Mouse (Mus musculus): ENCODE results near the gene Ddx39. TPM values are rescaled to one million over a fixed set of nuclear protein-coding genes. Genes with fewer than 3 reads are reported as not detected.

Ddx39 gene
- polyA plus RNA-seq, 1 experiment = 28.7 TPM

DNA sequence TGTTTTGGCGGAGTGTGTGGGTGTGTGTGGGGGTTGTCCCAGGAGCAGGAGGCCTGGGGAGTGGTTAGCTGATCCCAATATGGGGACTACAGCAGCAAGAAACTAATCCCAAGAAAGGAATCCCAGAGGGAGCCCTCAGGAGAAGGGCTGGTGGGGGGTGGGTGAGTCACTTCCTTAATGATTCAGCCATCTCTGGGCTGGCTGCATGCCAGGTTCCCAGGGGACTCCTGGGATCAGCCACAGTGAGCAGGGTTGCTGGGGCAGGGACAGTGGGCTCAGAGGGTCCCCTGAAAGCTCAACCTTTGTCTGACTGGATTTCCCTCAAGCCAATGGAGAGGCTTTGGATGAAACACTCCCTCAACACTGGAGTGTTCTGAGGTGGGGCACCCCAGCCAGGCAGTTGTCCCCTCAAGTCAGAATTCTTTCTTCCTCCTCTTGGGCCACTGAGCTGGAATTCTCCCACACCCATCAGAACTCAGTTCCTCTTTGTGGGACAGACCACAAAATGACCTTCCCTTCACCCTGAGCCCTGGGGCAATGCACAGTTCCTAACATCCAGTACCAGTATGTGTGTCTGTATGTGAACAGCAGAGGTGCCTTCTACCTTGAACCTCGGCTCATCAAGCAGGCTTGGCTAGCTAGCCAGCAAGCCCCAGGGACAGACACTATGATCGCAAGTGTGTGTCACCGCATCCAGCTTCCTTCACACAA lies 23.0 kb downstream of the Ddx39 start:
- H3K4me1 ChIP-seq (ENCODE audit: control insufficient read depth, insufficient read depth, low read length) = peaks cover 6% of the 10 kb centered on the region; the same call in 1 of the 2 replicates
- peak overlapping the region; percentile 14 for H3K27ac ChIP-seq (ENCODE audit: insufficient read depth, low read depth, low read length)
- no peaks in the 10 kb centered on the region for H3K27me3 ChIP-seq (replicated peaks; ENCODE audit: control insufficient read depth, insufficient read depth, low read length)
- TF ChIP-seq POLR2A (IDR thresholded peaks at IDR 0.05; ENCODE audit: low read depth, low read length) (no peak), CTCF (conservative IDR thresholded peaks at IDR 0.05; ENCODE audit: insufficient read depth, insufficient read length, low read depth, low read length) (no peak)
- 31% methylated on average over 4 of the region's 4 CpGs for WGBS
- H3K4me3 ChIP-seq (ENCODE audit: insufficient read depth, low read depth, low read length) = no peak overlapping the region
- peak; percentile 80 for DNase-seq
- H3K36me3 ChIP-seq (ENCODE audit: control insufficient read depth, insufficient read depth, low read length) = no peaks in the 10 kb centered on the region

DNA sequence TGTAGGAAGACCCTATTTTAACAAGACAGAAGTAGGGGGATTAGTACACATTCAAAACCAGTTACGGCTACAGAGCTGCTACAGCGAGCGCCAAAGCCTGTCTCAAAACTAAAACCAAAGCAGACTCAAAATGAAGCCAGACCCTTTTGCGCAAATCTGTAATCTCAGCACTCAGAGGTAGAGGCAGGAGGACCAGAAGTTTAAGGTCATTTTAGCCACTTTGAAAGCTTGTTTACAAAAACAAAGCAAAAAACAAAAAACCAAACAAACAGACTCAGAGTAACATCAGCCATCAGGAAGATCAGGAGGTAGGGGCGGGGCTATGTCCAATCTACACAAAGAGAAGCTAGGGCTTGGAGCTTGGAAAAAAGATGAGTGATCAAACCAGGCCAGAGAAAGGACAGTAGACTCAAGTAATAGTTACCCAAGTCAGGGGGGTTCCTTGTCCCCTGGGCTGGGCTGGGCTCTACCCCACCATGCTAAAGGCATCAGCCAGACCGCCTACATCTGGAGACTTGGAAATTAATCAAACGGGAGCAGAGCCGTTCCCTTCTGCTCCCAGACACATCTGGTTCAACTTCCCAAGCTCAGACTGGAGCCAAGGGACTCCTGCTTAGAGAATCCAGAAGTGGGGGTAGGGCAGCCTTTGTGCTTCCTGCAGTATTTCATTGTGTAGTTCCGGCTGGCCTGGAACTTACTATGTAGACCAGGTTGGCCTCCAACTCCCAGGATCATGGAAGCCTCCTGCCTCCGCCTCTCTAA lies 24.2 kb downstream of the Ddx39 start:
- peak; percentile 66 for DNase-seq

GRCm38 (mm10) chr8:83739711-83740468 lies 24.9 kb downstream of the Ddx39 start:
- H3K27me3 ChIP-seq (replicated peaks; ENCODE audit: control insufficient read depth, insufficient read depth, low read length) = no peaks in the 10 kb centered on the region
- no peak for TF ChIP-seq POLR2A (IDR thresholded peaks at IDR 0.05; ENCODE audit: low read depth, low read length)
- TF ChIP-seq CTCF (conservative IDR thresholded peaks at IDR 0.05; ENCODE audit: insufficient read depth, insufficient read length, low read depth, low read length) = no peak
- peak overlapping the region; percentile 63 for H3K4me3 ChIP-seq (ENCODE audit: insufficient read depth, low read depth, low read length)
- peaks cover 6% of the 10 kb centered on the region; the same call in 1 of the 2 replicates for H3K4me1 ChIP-seq (ENCODE audit: control insufficient read depth, insufficient read depth, low read length)
- H3K36me3 ChIP-seq (ENCODE audit: control insufficient read depth, insufficient read depth, low read length) = no peaks in the 10 kb centered on the region
- DNase-seq = peak; percentile 33
- peak overlapping the region; percentile 42; the same call in 1 of the 2 replicates for H3K27ac ChIP-seq (ENCODE audit: insufficient read depth, low read depth, low read length)
- 42% methylated on average over 8 of the region's 8 CpGs for WGBS

More for the DNA sequence above, 24.2 kb downstream of the Ddx39 start:
- H3K36me3 ChIP-seq (ENCODE audit: control insufficient read depth, insufficient read depth, low read length) = no peaks in the 10 kb centered on the region
- WGBS = 70% methylated on average over 10 of the region's 10 CpGs
- no peak for TF ChIP-seq POLR2A (IDR thresholded peaks at IDR 0.05; ENCODE audit: low read depth, low read length)
- no peak for TF ChIP-seq CTCF (conservative IDR thresholded peaks at IDR 0.05; ENCODE audit: insufficient read depth, insufficient read length, low read depth, low read length)
- H3K27me3 ChIP-seq (replicated peaks; ENCODE audit: control insufficient read depth, insufficient read depth, low read length) = no peaks in the 10 kb centered on the region
- peak overlapping the region; percentile 63; the same call in 1 of the 2 replicates for H3K4me3 ChIP-seq (ENCODE audit: insufficient read depth, low read depth, low read length)
- H3K4me1 ChIP-seq (ENCODE audit: control insufficient read depth, insufficient read depth, low read length) = peaks cover 6% of the 10 kb centered on the region; the same call in 1 of the 2 replicates
- H3K27ac ChIP-seq (ENCODE audit: insufficient read depth, low read depth, low read length) = peak overlapping the region; percentile 42; the same call in 1 of the 2 replicates

GRCm38 (mm10) chr8:83740586-83740975 lies 25.6 kb downstream of the Ddx39 start:
- 24% methylated on average over 3 of the region's 3 CpGs for WGBS
- no peak for TF ChIP-seq POLR2A (IDR thresholded peaks at IDR 0.05; ENCODE audit: low read depth, low read length)
- TF ChIP-seq CTCF (conservative IDR thresholded peaks at IDR 0.05; ENCODE audit: insufficient read depth, insufficient read length, low read depth, low read length) = no peak
- Histone ChIP-seq H3K27me3 (replicated peaks; ENCODE audit: control insufficient read depth, insufficient read depth, low read length) (no peaks in the 10 kb centered on the region), H3K4me3 (ENCODE audit: insufficient read depth, low read depth, low read length) (peak overlapping the region; percentile 63), H3K27ac (ENCODE audit: insufficient read depth, low read depth, low read length) (peak overlapping the region; percentile 29), H3K4me1 (ENCODE audit: control insufficient read depth, insufficient read depth, low read length) (peaks cover 6% of the 10 kb centered on the region; the same call in 1 of the 2 replicates), H3K36me3 (ENCODE audit: control insufficient read depth, insufficient read depth, low read length) (no peaks in the 10 kb centered on the region)
- no peak for DNase-seq

DNA sequence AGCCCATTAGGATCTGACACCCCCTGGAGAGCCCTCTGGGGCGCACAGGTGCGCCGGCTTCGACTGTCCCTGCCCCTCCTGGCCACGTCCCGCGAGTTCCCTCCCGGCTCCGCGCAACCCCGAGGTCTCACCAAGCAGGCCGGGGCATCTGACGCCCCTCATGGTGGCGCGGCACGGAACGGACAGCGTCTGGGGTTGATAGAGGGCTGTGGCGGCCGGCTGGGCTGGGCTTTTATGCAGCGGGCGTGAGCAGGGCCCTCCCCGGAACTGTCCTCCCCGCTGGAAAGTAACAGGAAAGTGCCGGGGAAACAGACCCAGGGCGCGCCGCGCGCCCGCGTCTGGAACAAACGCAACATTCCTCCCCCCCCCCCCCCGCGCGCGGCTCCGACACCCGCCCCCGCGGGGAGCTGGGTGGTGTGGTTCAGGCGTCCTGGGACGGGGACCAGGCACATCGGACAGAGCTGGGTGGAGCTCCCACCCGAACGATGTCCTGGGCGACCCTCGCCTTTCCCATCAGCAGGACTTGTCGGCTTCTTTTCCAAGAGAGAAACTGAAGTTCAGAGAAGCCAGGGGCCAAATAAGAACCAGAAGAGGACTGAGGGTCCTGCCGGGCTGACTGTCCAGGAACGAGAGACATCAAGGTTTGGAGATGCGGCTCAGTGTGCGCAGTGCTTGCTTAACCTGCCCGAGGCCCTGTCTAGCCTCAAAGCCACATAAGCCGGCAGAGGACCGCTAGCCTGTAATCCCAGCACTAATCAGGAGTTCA lies 26.2 kb downstream of the Ddx39 start, which contains the start of gene Adgre5:
Gene Adgre5 (minus strand): TSS at position 351 of the 766 bp plus-strand sequence.
- WGBS = 3% methylated on average over 54 of the region's 56 CpGs
- peak; percentile 87 for DNase-seq
- H3K27ac ChIP-seq (ENCODE audit: insufficient read depth, low read depth, low read length) = peak within 1 kb of the TSS; percentile 84

More for the DNA sequence above, 26.2 kb downstream of the Ddx39 start, which contains the start of gene Adgre5:
- Histone ChIP-seq H3K27me3 (replicated peaks; ENCODE audit: control insufficient read depth, insufficient read depth, low read length) (no peaks in the 10 kb centered on the region), H3K36me3 (ENCODE audit: control insufficient read depth, insufficient read depth, low read length) (no peaks in the 10 kb centered on the region), H3K4me3 (ENCODE audit: insufficient read depth, low read depth, low read length) (peak within 1 kb of the TSS; percentile 63), H3K4me1 (ENCODE audit: control insufficient read depth, insufficient read depth, low read length) (peaks cover 6% of the 10 kb centered on the region; the same call in 1 of the 2 replicates)
- TF ChIP-seq CTCF (conservative IDR thresholded peaks at IDR 0.05; ENCODE audit: insufficient read depth, insufficient read length, low read depth, low read length) = no peak
- TF ChIP-seq POLR2A (IDR thresholded peaks at IDR 0.05; ENCODE audit: low read depth, low read length) = no peak
